Mouse (Mus musculus): Measurements from ENCODE around the gene Rnd2. TPM values are rescaled to one million over a fixed set of nuclear protein-coding genes. Genes with fewer than 3 reads are reported as not detected.
"Not testable (repeated sequence)": the region's sequence is repeated elsewhere in the genome, so short reads cannot be mapped to it uniquely, and the experiment has no call there.

The Rnd2 gene
- polyA plus RNA-seq, 1 experiment from 2014 or later: 7.4 TPM

DNA sequence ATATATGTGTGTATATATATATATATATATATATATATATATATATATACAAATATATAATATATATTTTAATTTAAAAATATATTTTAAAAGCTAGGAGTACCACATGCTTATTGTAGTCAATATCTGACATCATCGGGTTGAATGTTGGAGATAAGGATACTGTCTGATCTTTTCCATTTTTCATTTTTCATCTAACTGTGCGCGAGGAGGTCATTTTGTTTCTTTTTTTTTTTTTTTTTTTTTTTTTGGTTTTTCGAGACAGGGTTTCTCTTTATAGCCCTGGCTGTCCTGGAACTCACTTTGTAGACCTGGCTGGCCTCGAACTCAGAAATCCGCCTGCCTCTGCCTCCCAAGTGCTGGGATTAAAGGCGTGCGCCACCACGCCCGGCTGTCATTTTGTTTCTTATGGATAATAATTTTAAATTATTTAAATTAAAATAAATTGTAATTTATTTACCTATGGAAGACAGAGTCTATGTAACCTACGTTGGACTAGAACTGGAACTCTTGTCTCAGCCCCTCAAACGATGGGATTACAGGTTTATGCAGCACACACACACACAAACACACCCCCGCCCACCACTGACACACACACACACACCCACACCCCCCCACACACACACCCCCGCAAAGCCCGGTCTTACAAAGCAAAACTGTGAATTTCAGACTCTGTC, 23.2 kb upstream of the Rnd2 start:
- not testable (repeated sequence) for H3K9ac ChIP-seq (ENCODE audit: low read depth, low read length); H3K27ac ChIP-seq (replicated peaks; ENCODE audit: low read depth, low read length); H3K27me3 ChIP-seq (replicated peaks; ENCODE audit: control insufficient read depth, insufficient read depth, low read length); DNase-seq (ENCODE audit: low spot score); ATAC-seq (ENCODE audit: low read depth); H3K9me3 ChIP-seq (ENCODE audit: control insufficient read depth, low read length)
- 43% methylated on average over 15 of the region's 15 CpGs for WGBS
- H3K4me3 ChIP-seq (ENCODE audit: low read depth, low read length): peak overlapping the region; percentile 83
- peaks cover 10% of the 10 kb centered on the region for H3K4me1 ChIP-seq (ENCODE audit: control insufficient read depth, insufficient read depth, low read length)
- H3K36me3 ChIP-seq (ENCODE audit: control insufficient read depth, insufficient read depth, low read length): peaks cover 28% of the 10 kb centered on the region
- peak overlapping the region; percentile 80 for H3K4me2 ChIP-seq (ENCODE audit: low read depth, low read length)

DNA sequence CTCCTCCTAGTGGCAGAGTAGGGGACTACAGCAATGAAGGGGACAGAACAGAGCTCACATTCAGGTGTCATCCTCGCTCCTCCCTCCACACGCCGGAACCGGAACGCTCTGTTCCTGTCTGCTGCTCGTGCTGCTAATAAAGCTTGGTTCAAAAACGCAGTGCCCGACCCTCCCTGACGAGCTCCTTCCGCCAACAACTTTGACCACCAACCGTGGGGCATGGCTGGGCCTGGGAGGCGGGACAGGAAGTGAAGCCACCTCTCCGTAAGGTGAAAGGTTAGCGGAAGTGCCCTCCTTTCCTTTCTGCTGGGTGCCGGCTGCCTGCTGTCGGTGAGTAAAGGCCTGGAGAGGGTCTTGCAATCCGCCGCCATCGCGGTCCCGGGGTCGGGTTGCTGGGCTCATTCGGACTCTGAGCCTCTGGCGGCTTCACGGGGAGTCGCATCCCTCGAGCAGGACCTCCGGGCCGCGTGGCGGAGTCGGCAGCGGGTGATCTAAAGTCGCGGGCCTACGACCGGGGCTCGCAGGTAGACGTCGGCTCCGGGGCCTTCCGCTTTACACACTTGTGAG, 22.6 kb upstream of the Rnd2 start, which contains the start of gene Rpl27:
Gene Rpl27 (plus strand): TSS at position 172 of the 567 bp plus-strand sequence.
- DNase-seq (ENCODE audit: low spot score) (peak; percentile 100), ATAC-seq (ENCODE audit: low read depth) (peak; percentile 99)
- peak within 1 kb of the TSS; percentile 83 for H3K4me3 ChIP-seq (ENCODE audit: low read depth, low read length)
- H3K9me3 ChIP-seq (ENCODE audit: control insufficient read depth, low read length): no peaks in the 10 kb centered on the region
- H3K4me1 ChIP-seq (ENCODE audit: control insufficient read depth, insufficient read depth, low read length): peaks cover 10% of the 10 kb centered on the region
- peaks cover 28% of the 10 kb centered on the region for H3K36me3 ChIP-seq (ENCODE audit: control insufficient read depth, insufficient read depth, low read length)
- H3K4me2 ChIP-seq (ENCODE audit: low read depth, low read length): peak within 1 kb of the TSS; percentile 80
- WGBS: under 1% methylated on average over 41 of the region's 42 CpGs
- peak within 1 kb of the TSS; percentile 94 for H3K27ac ChIP-seq (replicated peaks; ENCODE audit: low read depth, low read length)
- H3K9ac ChIP-seq (ENCODE audit: low read depth, low read length): peak within 1 kb of the TSS; percentile 98
- no peaks in the 10 kb centered on the region for H3K27me3 ChIP-seq (replicated peaks; ENCODE audit: control insufficient read depth, insufficient read depth, low read length)

DNA sequence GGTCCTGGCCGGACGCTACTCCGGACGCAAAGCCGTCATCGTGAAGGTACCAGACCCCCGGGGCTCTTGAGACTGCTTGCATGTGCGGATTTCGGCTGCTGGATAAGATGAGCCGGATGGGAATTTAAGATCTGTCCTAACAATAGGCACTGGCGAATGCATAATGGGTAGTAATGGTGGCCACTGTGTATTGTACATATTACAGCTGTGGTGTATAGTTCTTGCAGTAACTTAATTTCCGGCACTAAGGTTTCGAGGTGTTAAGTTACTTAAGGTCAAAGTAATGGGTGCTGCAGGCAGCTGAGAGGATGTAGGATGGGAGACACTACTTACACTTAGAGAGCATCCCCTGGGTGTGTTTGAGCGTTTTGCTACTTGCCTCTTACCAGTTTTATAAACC, 22.0 kb upstream of the Rnd2 start:
- H3K36me3 ChIP-seq (ENCODE audit: control insufficient read depth, insufficient read depth, low read length): peaks cover 28% of the 10 kb centered on the region
- DNase-seq (ENCODE audit: low spot score) (no peak), ATAC-seq (ENCODE audit: low read depth) (no peak; the same call in 1 of the 2 replicates)
- H3K4me2 ChIP-seq (ENCODE audit: low read depth, low read length): peak overlapping the region; percentile 80
- H3K9ac ChIP-seq (ENCODE audit: low read depth, low read length): peak overlapping the region; percentile 98
- no peaks in the 10 kb centered on the region for H3K9me3 ChIP-seq (ENCODE audit: control insufficient read depth, low read length)
- peak overlapping the region; percentile 83 for H3K4me3 ChIP-seq (ENCODE audit: low read depth, low read length)
- H3K27ac ChIP-seq (replicated peaks; ENCODE audit: low read depth, low read length): peak overlapping the region; percentile 94
- no peaks in the 10 kb centered on the region for H3K27me3 ChIP-seq (replicated peaks; ENCODE audit: control insufficient read depth, insufficient read depth, low read length)
- 2% methylated on average over 14 of the region's 14 CpGs for WGBS
- peaks cover 10% of the 10 kb centered on the region for H3K4me1 ChIP-seq (ENCODE audit: control insufficient read depth, insufficient read depth, low read length)

DNA sequence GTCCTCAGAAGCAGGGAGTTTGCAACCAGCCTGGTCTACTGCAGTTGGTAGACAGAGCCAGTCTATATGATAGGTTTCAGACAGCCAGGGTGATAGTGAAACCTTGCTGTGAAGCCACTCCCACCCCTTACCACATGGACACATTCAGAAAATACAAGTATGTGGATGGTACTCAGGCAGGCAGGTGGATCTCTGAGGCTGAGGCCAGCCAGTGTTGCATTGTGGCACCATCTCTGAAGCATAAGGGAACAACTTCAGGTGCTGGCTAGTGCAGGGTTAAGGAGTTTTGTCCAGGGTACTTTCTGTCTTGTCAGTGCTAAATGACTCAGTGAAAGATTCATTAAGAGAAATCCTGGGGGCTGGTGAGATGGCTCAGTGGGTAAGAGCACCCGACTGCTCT, 18.5 kb upstream of the Rnd2 start:
- WGBS: 92% methylated on average over 1 of the region's 1 CpGs
- H3K27me3 ChIP-seq (replicated peaks; ENCODE audit: control insufficient read depth, insufficient read depth, low read length): no peaks in the 10 kb centered on the region
- DNase-seq (ENCODE audit: low spot score): no peak
- H3K9ac ChIP-seq (ENCODE audit: low read depth, low read length): no peak overlapping the region
- ATAC-seq (ENCODE audit: low read depth): no peak
- H3K4me1 ChIP-seq (ENCODE audit: control insufficient read depth, insufficient read depth, low read length): peaks cover 10% of the 10 kb centered on the region
- H3K36me3 ChIP-seq (ENCODE audit: control insufficient read depth, insufficient read depth, low read length): peaks cover 28% of the 10 kb centered on the region
- H3K4me3 ChIP-seq (ENCODE audit: low read depth, low read length): no peak overlapping the region
- no peak overlapping the region for H3K27ac ChIP-seq (replicated peaks; ENCODE audit: low read depth, low read length)
- no peaks in the 10 kb centered on the region for H3K9me3 ChIP-seq (ENCODE audit: control insufficient read depth, low read length)
- no peak overlapping the region for H3K4me2 ChIP-seq (ENCODE audit: low read depth, low read length)

DNA sequence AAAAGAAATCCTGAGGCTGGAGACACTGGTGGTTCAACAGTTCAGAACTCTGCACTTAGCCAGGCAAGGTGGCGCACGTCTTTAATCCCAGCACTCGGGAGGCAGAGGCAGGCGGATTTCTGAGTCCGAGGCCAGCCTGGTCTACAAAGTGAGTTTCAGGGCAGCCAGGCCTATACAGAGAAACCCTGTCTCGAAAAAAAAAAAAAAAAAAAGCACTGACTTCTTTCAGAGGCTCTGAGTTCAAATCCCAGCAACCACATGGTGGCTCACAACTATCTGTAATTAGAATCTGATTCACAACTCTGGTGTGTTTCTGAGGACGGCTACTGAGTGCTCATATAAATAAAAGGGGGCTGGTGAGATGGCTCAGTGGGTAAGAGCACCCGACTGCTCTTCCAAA, 17.9 kb upstream of the Rnd2 start:
- H3K9ac ChIP-seq (ENCODE audit: low read depth, low read length); H3K4me3 ChIP-seq (ENCODE audit: low read depth, low read length); ATAC-seq (ENCODE audit: low read depth); H3K9me3 ChIP-seq (ENCODE audit: control insufficient read depth, low read length); H3K27me3 ChIP-seq (replicated peaks; ENCODE audit: control insufficient read depth, insufficient read depth, low read length); H3K27ac ChIP-seq (replicated peaks; ENCODE audit: low read depth, low read length); DNase-seq (ENCODE audit: low spot score); H3K4me2 ChIP-seq (ENCODE audit: low read depth, low read length): not testable (repeated sequence)
- 88% methylated on average over 8 of the region's 8 CpGs for WGBS
- Histone ChIP-seq H3K4me1 (ENCODE audit: control insufficient read depth, insufficient read depth, low read length) (peaks cover 10% of the 10 kb centered on the region), H3K36me3 (ENCODE audit: control insufficient read depth, insufficient read depth, low read length) (peaks cover 28% of the 10 kb centered on the region)

DNA sequence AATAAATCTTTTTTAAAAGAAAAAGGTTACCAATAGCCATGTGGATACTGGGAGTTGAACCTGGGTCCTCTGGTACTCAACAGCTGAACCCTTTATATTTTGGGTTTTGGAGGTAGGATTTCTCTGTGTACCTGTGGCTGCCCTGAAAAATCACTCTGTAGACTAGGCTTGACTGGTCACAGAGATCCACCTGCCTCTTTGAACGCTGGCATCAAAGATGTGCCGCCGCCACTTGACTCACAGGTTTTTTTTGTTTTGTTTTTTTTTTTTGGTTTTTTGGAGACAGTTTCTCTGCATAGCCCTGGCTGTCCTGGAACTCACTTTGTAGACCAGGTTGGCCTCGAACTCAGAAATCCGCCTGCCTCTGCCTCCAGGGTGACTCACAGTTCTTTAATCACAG, 17.0 kb upstream of the Rnd2 start:
- H3K27ac ChIP-seq (replicated peaks; ENCODE audit: low read depth, low read length): no peak overlapping the region
- H3K27me3 ChIP-seq (replicated peaks; ENCODE audit: control insufficient read depth, insufficient read depth, low read length): no peaks in the 10 kb centered on the region
- peaks cover 10% of the 10 kb centered on the region for H3K4me1 ChIP-seq (ENCODE audit: control insufficient read depth, insufficient read depth, low read length)
- no peak overlapping the region; the same call in 1 of the 2 replicates for H3K9ac ChIP-seq (ENCODE audit: low read depth, low read length)
- no peak for DNase-seq (ENCODE audit: low spot score)
- 84% methylated on average over 5 of the region's 5 CpGs for WGBS
- peak overlapping the region; percentile 24; the same call in 1 of the 2 replicates for H3K4me3 ChIP-seq (ENCODE audit: low read depth, low read length)
- no peak for ATAC-seq (ENCODE audit: low read depth)
- H3K36me3 ChIP-seq (ENCODE audit: control insufficient read depth, insufficient read depth, low read length): peaks cover 28% of the 10 kb centered on the region
- H3K4me2 ChIP-seq (ENCODE audit: low read depth, low read length): peak overlapping the region; percentile 49; the same call in 1 of the 2 replicates
- no peaks in the 10 kb centered on the region for H3K9me3 ChIP-seq (ENCODE audit: control insufficient read depth, low read length)

DNA sequence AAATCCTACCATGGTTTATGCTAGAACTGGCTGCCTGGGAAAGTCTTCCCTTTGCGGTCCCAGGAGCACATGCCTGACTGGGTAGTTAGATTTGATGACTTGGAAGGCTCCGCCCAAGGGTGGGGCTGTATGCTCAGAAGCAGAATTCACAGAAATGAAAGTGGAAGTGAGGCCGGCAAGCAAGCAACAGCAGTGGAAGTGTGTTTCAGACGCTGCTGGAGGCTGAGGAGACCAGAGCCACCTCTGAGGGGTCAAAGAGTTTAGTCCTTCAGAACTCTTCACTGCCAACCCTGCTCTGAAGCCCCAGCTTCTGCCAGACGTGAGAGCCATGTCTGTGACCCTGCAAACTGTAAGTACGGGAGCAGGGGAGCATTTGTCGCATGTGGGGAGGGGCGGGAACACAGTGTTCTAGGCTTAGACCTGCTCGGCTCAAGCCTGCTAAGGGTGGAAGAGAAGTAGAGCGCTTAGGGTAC, 16.5 kb upstream of the Rnd2 start, which contains the start of gene Ifi35:
Gene Ifi35 (plus strand): TSS at position 134 of the 473 bp plus-strand sequence.
- Histone ChIP-seq H3K36me3 (ENCODE audit: control insufficient read depth, insufficient read depth, low read length) (peaks cover 27% of the 10 kb centered on the region), H3K4me1 (ENCODE audit: control insufficient read depth, insufficient read depth, low read length) (peaks cover 6% of the 10 kb centered on the region), H3K9ac (ENCODE audit: low read depth, low read length) (peak within 1 kb of the TSS; percentile 48), H3K9me3 (ENCODE audit: control insufficient read depth, low read length) (no peaks in the 10 kb centered on the region), H3K4me3 (ENCODE audit: low read depth, low read length) (peak within 1 kb of the TSS; percentile 24), H3K27ac (replicated peaks; ENCODE audit: low read depth, low read length) (peak within 1 kb of the TSS; percentile 41), H3K27me3 (replicated peaks; ENCODE audit: control insufficient read depth, insufficient read depth, low read length) (no peaks in the 10 kb centered on the region), H3K4me2 (ENCODE audit: low read depth, low read length) (peak within 1 kb of the TSS; percentile 49)
- peak; percentile 76 for ATAC-seq (ENCODE audit: low read depth)
- 26% methylated on average over 10 of the region's 10 CpGs for WGBS
- DNase-seq (ENCODE audit: low spot score): peak; percentile 92

DNA sequence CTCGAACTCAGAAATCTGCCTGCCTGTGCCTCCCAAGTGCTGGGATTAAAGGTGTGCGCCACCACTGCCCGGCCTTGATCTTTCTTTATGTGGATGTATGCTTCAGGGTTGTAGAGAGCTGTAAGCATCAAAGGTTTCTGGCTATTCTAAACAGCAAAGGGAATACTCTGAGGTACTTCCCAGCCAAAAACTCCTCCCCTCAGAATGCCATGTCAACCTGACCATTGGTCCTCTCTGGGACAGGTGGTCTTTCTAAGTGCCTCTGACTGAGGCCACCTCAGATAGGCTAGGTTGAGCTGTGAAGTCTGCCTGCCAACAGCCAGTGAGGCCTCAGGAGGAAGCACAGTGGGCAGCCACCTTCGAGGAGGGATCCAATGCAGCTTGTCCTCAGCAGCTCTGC, 15.9 kb upstream of the Rnd2 start:
- DNase-seq (ENCODE audit: low spot score) (no peak), ATAC-seq (ENCODE audit: low read depth) (no peak)
- Histone ChIP-seq H3K27ac (replicated peaks; ENCODE audit: low read depth, low read length) (no peak overlapping the region), H3K36me3 (ENCODE audit: control insufficient read depth, insufficient read depth, low read length) (peaks cover 22% of the 10 kb centered on the region), H3K27me3 (replicated peaks; ENCODE audit: control insufficient read depth, insufficient read depth, low read length) (no peaks in the 10 kb centered on the region), H3K9me3 (ENCODE audit: control insufficient read depth, low read length) (no peaks in the 10 kb centered on the region), H3K4me1 (ENCODE audit: control insufficient read depth, insufficient read depth, low read length) (peaks cover under 1% of the 10 kb centered on the region; the same call in 1 of the 2 replicates), H3K4me2 (ENCODE audit: low read depth, low read length) (peak overlapping the region; percentile 49), H3K9ac (ENCODE audit: low read depth, low read length) (peak overlapping the region; percentile 48; the same call in 1 of the 2 replicates), H3K4me3 (ENCODE audit: low read depth, low read length) (peak overlapping the region; percentile 24)
- 80% methylated on average over 4 of the region's 4 CpGs for WGBS
